Mouse (Mus musculus) lung, postnatal 0 days (tissue): ENCODE results near the gene Sdccag8. TPM values are rescaled to one million over a fixed set of nuclear protein-coding genes. Genes with fewer than 3 reads are reported as not detected.

Experiments
- ATAC-seq: fragments of 200-750 bp; cut with Nextera tagmentation; 2 replicates; pipeline ENCODE4 v1.8.0; 2017; ENCODE audit warnings: moderate library complexity
- DNase-seq: peaks from one replicate; pipeline ENCODE4 v3.0.0-alpha.2; 2016; ENCODE audit warnings: low spot score
- H3K27ac ChIP-seq: fragments of 300-500 bp; sonication (generic); 2 replicates; pipeline ENCODE4 v1.5.1; 2014; ENCODE audit warnings: antibody characterized with exemption, mild to moderate bottlenecking, low read length, mixed read lengths
- H3K27me3 ChIP-seq: fragments of 300-500 bp; sonication (generic); replicated peaks from 2 replicates; pipeline ENCODE4 v1.6.1; 2014; ENCODE audit warnings: low read length, mixed read lengths; ENCODE audit not compliant: insufficient read depth
- H3K36me3 ChIP-seq: fragments of 300-500 bp; sonication (generic); 2 replicates; pipeline ENCODE4 v1.6.1; 2014; ENCODE audit warnings: low read length, mixed read lengths; ENCODE audit not compliant: insufficient read depth
- H3K4me1 ChIP-seq: fragments of 300-500 bp; sonication (generic); 2 replicates; pipeline ENCODE4 v1.6.1; 2014; ENCODE audit warnings: antibody characterized with exemption, low read depth, low read length, mixed read lengths; ENCODE audit not compliant: insufficient read depth
- H3K4me2 ChIP-seq: fragments of 300-500 bp; sonication (generic); replicated peaks from 2 replicates; pipeline ENCODE4 v1.6.1; 2014; ENCODE audit warnings: low read depth, mild to moderate bottlenecking, low read length, moderate library complexity, mixed read lengths
- H3K4me3 ChIP-seq: fragments of 300-500 bp; sonication (generic); 2 replicates; pipeline ENCODE4 v1.5.1; 2014; ENCODE audit warnings: low read depth, low read length
- H3K9ac ChIP-seq: fragments of 300-500 bp; sonication (generic); replicated peaks from 2 replicates; pipeline ENCODE4 v1.6.1; 2014; ENCODE audit warnings: low read depth, mild to moderate bottlenecking
- H3K9me3 ChIP-seq: fragments of 300-500 bp; sonication (generic); 2 replicates; pipeline ENCODE4 v1.6.1; 2016; ENCODE audit warnings: low read length, mixed read lengths
- CTCF ChIP-seq: IDR thresholded peaks from 2 replicates; pipeline ENCODE4 v1.5.1; 2016; ENCODE audit warnings: antibody characterized with exemption, mild to moderate bottlenecking
- EP300 ChIP-seq: IDR thresholded peaks from 2 replicates; pipeline ENCODE4 v1.6.1; 2016; ENCODE audit warnings: antibody characterized with exemption, mild to moderate bottlenecking, control low read depth
- WGBS: fragments of 180-500 bp; shearing (Covaris S2); extraction: QIAGEN DNeasy Blood & Tissue Kit; methylation state at CpG from one replicate; pipeline ENCODE4 v1.1.7; 2014; 5-methylcytosine and 5-hydroxymethylcytosine counted together
- polyA plus RNA-seq: library from polyadenylated mRNA; unstranded; fragments of >200 nt; fragmentation: Nextera tagmentation; extraction: Ambion mirVana; gene quantifications from 2 replicates; pipeline ENCODE4 v1.2.1, GENCODE M21; 2015

Sdccag8 gene
- polyA plus RNA-seq, 1 experiment from 2014 or later = 14.5 TPM

GRCm38 (mm10) chr1:176996166-176996565 lies 181.7 kb downstream of the Sdccag8 start:
- Histone ChIP-seq H3K9ac (no peak overlapping the region), H3K36me3 (no peaks in the 10 kb centered on the region), H3K9me3 (no peaks in the 10 kb centered on the region), H3K27ac (no peak overlapping the region), H3K4me1 (peaks cover 3% of the 10 kb centered on the region; the same call in 1 of the 2 replicates), H3K27me3 (no peaks in the 10 kb centered on the region), H3K4me3 (no peak overlapping the region), H3K4me2 (no peak overlapping the region)
- TF ChIP-seq CTCF = no peak
- TF ChIP-seq EP300 = no peak
- 90% methylated on average over 3 of the region's 3 CpGs for WGBS
- DNase-seq (no peak), ATAC-seq (no peak)

- WGBS = 41% methylated on average over 16 of the region's 16 CpGs
- peak; percentile 21 for DNase-seq
- H3K36me3 ChIP-seq = no peaks in the 10 kb centered on the region
Observed at GRCm38 (mm10) chr1:176996630-176997201, 182.3 kb downstream of the Sdccag8 start.

DNA sequence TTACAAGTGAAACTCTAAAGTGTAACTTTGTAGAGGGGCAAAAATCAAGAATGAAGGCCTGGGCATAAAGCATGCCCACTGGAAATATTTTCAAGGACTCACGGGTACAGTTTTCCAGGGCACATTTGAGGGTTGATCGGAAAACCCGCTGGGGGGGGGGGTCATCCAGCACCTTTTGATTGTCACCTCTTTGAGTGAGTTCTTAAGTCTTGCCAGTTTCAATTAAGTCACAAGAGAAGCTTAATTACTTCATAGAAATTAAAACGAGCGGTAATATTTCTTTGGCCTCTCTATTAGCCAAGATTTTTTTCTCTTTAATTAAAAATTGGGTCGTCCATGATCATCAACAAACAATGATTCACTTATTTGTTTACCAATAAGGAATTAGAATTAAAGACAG lies 182.8 kb downstream of the Sdccag8 start:
- Histone ChIP-seq H3K9ac (no peak overlapping the region), H3K27ac (no peak overlapping the region), H3K36me3 (no peaks in the 10 kb centered on the region), H3K4me2 (no peak overlapping the region), H3K4me3 (no peak overlapping the region), H3K4me1 (no peaks in the 10 kb centered on the region), H3K9me3 (no peaks in the 10 kb centered on the region), H3K27me3 (no peaks in the 10 kb centered on the region)
- DNase-seq (no peak), ATAC-seq (no peak)
- TF ChIP-seq CTCF = no peak
- TF ChIP-seq EP300 = no peak
- WGBS = 71% methylated on average over 6 of the region's 6 CpGs

More at GRCm38 (mm10) chr1:176996630-176997201, 182.3 kb downstream of the Sdccag8 start:
- Histone ChIP-seq H3K27ac (no peak overlapping the region), H3K27me3 (no peaks in the 10 kb centered on the region), H3K4me3 (no peak overlapping the region), H3K9me3 (no peaks in the 10 kb centered on the region), H3K9ac (no peak overlapping the region), H3K4me1 (no peaks in the 10 kb centered on the region), H3K4me2 (0 out of 2 replicates have a peak overlapping the region, but pooled peaks have one; percentile 9)
- no peak for TF ChIP-seq CTCF
- no peak for TF ChIP-seq EP300
- ATAC-seq = no peak

GRCm38 (mm10) chr1:176997711-176998689 lies 183.5 kb downstream of the Sdccag8 start:
- Histone ChIP-seq H3K27me3 (no peaks in the 10 kb centered on the region), H3K27ac (no peak overlapping the region), H3K36me3 (no peaks in the 10 kb centered on the region), H3K4me2 (no peak overlapping the region), H3K9ac (no peak overlapping the region), H3K9me3 (no peaks in the 10 kb centered on the region), H3K4me1 (no peaks in the 10 kb centered on the region), H3K4me3 (no peak overlapping the region)
- DNase-seq = no peak
- TF ChIP-seq EP300 = no peak
- no peak for TF ChIP-seq CTCF
- no peak for ATAC-seq
- 69% methylated on average over 33 of the region's 33 CpGs for WGBS

DNA sequence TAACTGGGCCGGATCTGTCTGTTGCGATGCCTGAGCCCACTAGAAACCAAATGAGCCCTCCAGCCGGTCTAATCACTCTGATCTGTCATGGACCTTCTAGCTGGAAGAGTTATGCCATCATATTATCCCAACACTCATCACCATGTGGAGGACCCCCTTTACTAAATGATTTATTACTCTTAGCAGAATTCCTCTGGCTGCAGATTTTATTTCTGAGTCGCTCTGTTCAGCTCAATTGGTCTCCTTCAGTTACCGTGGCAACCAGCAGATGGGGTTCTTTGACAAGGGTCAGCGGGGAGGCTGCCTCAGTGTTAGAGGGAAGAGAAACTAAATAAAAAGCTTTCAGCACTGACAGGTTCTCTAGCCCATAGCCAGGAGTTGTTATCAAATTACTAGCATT lies 184.6 kb downstream of the Sdccag8 start:
- no peak overlapping the region for H3K4me2 ChIP-seq
- no peak overlapping the region for H3K4me3 ChIP-seq
- no peaks in the 10 kb centered on the region for H3K4me1 ChIP-seq
- H3K36me3 ChIP-seq = no peaks in the 10 kb centered on the region
- no peaks in the 10 kb centered on the region for H3K27me3 ChIP-seq
- no peak overlapping the region for H3K27ac ChIP-seq
- DNase-seq = peak; percentile 17
- TF ChIP-seq CTCF = peak; percentile 42
- TF ChIP-seq EP300 = no peak
- no peak for ATAC-seq
- 39% methylated on average over 6 of the region's 6 CpGs for WGBS
- no peaks in the 10 kb centered on the region for H3K9me3 ChIP-seq
- no peak overlapping the region for H3K9ac ChIP-seq

DNA sequence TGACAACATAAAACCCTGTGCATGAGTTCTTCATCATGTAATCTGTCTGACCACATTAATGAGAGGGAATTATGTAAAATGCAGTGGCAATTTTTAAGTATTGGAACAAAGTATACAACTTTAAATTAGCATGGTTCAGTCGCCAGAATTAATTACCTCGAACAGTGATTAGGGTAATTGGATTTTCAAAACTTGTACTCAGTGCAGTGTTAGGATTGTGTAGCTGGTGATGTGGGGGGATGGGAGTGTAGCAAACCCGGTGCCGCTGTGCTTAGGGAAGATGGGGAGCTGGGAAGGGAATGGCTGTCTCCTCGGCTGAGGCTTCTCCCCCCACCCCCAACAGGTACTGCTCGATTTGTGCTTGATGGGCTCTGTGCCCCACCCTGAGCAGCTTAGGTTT lies 188.5 kb downstream of the Sdccag8 start:
- Histone ChIP-seq H3K4me1 (no peaks in the 10 kb centered on the region), H3K4me3 (no peak overlapping the region), H3K27ac (no peak overlapping the region), H3K9me3 (no peaks in the 10 kb centered on the region), H3K27me3 (no peaks in the 10 kb centered on the region), H3K9ac (no peak overlapping the region), H3K4me2 (no peak overlapping the region), H3K36me3 (no peaks in the 10 kb centered on the region)
- DNase-seq (no peak), ATAC-seq (no peak)
- TF ChIP-seq CTCF (no peak), EP300 (no peak)
- 68% methylated on average over 6 of the region's 6 CpGs for WGBS
